Mouse (Mus musculus) testis, adult 2 months (tissue): ENCODE data around the gene Cldn20.

Experiments used
- CTCF ChIP-seq: fragments of 200-500 bp; IDR thresholded peaks from 2 replicates; pipeline ENCODE4 v1.5.1; 2012; ENCODE audit warnings: low read depth, mild to moderate bottlenecking, inconsistent platforms, low read length, moderate library complexity; ENCODE audit not compliant: control insufficient read depth, insufficient read depth, insufficient replicate concordance
- POLR2A ChIP-seq: fragments of 200-500 bp; IDR thresholded peaks from 2 replicates; pipeline ENCODE4 v1.6.1; 2012; ENCODE audit warnings: low read depth, mild to moderate bottlenecking, inconsistent platforms, low read length, moderate library complexity; ENCODE audit not compliant: control insufficient read depth

DNA sequence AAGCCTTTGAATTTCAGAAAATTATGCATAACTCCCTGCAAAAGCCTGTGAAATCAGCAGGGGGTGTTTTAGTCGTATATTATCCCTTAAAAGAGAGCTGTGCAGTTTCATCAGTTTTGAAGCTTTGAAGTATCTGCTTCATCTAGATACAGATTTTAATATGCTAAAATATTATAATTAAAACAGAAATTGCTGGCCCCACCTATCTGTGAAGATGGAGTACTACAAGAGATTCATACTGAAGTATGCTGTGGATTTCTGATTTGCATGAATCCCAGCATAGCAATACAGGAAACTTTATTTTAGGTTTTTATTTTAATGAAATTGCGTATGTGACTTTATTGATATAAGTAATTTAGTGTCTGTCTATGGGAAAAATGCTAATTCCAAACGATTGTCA is 28.2 kb downstream of the Cldn20 start:
- TF ChIP-seq CTCF = no peak
- no peak for TF ChIP-seq POLR2A
